Mouse (Mus musculus): Measurements from ENCODE around the gene Eno1. TPM values are rescaled to one million over a fixed set of nuclear protein-coding genes. Genes with fewer than 3 reads are reported as not detected.
"Not testable (repeated sequence)": the region's sequence is repeated elsewhere in the genome, so short reads cannot be mapped to it uniquely, and the experiment has no call there.

Gene Eno1
- polyA plus RNA-seq, 1 experiment from 2014 or later = 1,577 TPM

DNA sequence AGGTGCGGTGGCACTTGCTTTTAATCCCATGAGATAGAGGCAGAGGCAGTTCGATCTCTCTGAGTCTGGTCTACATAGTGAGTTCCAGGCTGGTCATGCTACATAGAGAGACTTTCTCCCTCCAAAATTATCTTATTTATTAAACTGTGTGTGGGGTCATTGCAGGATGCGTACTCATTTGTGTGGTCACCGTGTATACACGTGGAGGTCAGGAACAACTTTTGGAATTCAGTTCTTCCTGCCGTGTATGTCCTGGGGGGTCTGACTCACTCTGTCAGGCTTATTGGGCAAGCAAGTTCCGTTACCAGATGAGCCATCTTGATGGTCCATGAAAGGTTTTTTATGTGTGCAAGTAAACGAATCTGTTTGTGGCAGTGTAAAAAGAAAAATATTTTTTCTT is 50.5 kb downstream of the Eno1 start:
- no peak for ATAC-seq (ENCODE audit: insufficient number of reproducible peaks, insufficient read depth, low FRiP score, low TSS enrichment)
- Histone ChIP-seq H3K27me3 (no peaks in the 10 kb centered on the region), H3K4me2 (replicated peaks) (no peak overlapping the region), H3K27ac (no peak overlapping the region), H3K9ac (no peak overlapping the region), H3K36me3 (peaks cover 7% of the 10 kb centered on the region; the same call in 1 of the 2 replicates), H3K4me3 (no peak overlapping the region), H3K9me3 (no peaks in the 10 kb centered on the region), H3K4me1 (peaks cover 28% of the 10 kb centered on the region)
- WGBS = 89% methylated on average over 8 of the region's 8 CpGs

GRCm38 (mm10) chr4:150287463-150287862 is 50.9 kb downstream of the Eno1 start:
- 72% methylated on average over 1 of the region's 1 CpGs for WGBS
- not testable (repeated sequence) for H3K4me3 ChIP-seq; H3K36me3 ChIP-seq; H3K27me3 ChIP-seq; ATAC-seq (ENCODE audit: insufficient number of reproducible peaks, insufficient read depth, low FRiP score, low TSS enrichment); H3K4me2 ChIP-seq (replicated peaks); H3K9ac ChIP-seq; H3K27ac ChIP-seq; H3K9me3 ChIP-seq
- H3K4me1 ChIP-seq = peaks cover 28% of the 10 kb centered on the region

DNA sequence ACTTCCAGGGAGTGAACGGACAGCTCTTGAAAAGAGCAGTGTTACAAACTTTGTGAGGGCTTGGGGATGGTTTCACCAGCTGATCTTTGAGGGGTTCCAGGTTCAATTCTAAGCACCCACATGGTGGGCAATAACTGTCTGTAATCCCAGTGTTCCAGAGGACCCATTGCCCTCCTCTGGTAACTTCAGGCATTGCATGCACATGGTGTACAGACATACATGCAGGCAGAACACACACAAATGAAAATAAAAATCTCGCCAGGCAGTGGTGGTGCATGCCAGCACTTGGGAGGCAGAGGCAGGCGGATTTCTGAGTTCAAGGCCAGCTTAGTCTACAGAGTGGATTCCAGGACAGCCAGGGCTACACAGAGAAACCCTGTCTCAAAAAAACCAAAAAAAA is 55.4 kb downstream of the Eno1 start:
- no peak for ATAC-seq (ENCODE audit: insufficient number of reproducible peaks, insufficient read depth, low FRiP score, low TSS enrichment)
- peaks cover 13% of the 10 kb centered on the region; the same call in 1 of the 2 replicates for H3K36me3 ChIP-seq
- peaks cover 11% of the 10 kb centered on the region; the same call in 1 of the 2 replicates for H3K4me1 ChIP-seq
- H3K27ac ChIP-seq = no peak overlapping the region
- H3K4me2 ChIP-seq (replicated peaks) = no peak overlapping the region
- no peak overlapping the region for H3K4me3 ChIP-seq
- no peaks in the 10 kb centered on the region for H3K9me3 ChIP-seq
- no peak overlapping the region for H3K9ac ChIP-seq
- no peaks in the 10 kb centered on the region for H3K27me3 ChIP-seq
- WGBS = 92% methylated on average over 3 of the region's 3 CpGs

- Histone ChIP-seq H3K4me1 (no peaks in the 10 kb centered on the region), H3K36me3 (peaks cover 13% of the 10 kb centered on the region; the same call in 1 of the 2 replicates), H3K9ac (no peak overlapping the region), H3K9me3 (no peaks in the 10 kb centered on the region), H3K4me2 (replicated peaks) (no peak overlapping the region), H3K27ac (no peak overlapping the region), H3K4me3 (no peak overlapping the region), H3K27me3 (no peaks in the 10 kb centered on the region)
- WGBS = 96% methylated on average over 7 of the region's 7 CpGs
- no peak for ATAC-seq (ENCODE audit: insufficient number of reproducible peaks, insufficient read depth, low FRiP score, low TSS enrichment)
Observed at GRCm38 (mm10) chr4:150294870-150295269, 58.3 kb downstream of the Eno1 start.

DNA sequence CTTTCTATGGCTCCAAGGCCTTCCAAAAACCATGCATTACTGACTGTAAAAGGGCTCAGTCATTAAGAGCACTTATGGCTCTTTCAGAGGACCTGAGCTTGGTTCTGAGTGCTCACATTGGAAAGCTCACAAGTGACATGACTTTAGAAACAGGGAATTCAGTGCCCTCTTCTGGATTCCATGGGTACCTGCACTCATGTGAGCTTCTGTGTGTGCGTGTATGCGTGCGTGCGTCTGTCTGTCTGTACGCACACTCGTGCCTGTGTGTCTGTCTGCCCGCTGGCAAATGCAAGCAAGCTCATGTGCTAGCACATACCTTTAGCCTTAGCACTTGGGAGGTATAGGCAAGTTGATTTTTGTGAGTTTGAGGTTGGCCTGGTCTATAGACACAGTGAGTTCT is 59.4 kb downstream of the Eno1 start:
- no peak overlapping the region for H3K4me2 ChIP-seq (replicated peaks)
- ATAC-seq (ENCODE audit: insufficient number of reproducible peaks, insufficient read depth, low FRiP score, low TSS enrichment) = no peak
- H3K4me3 ChIP-seq = no peak overlapping the region
- H3K4me1 ChIP-seq = no peaks in the 10 kb centered on the region
- H3K27ac ChIP-seq = no peak overlapping the region
- H3K9ac ChIP-seq = no peak overlapping the region
- no peaks in the 10 kb centered on the region for H3K27me3 ChIP-seq
- H3K36me3 ChIP-seq = peaks cover 8% of the 10 kb centered on the region; the same call in 1 of the 2 replicates
- no peaks in the 10 kb centered on the region for H3K9me3 ChIP-seq
- WGBS = 97% methylated on average over 7 of the region's 7 CpGs

Other genes starting within 250 kb of the Eno1 start
- 7.4 and 8.4 TPM in 2 replicates for gene H6pd, start 227.7 kb upstream of the Eno1 start, polyA plus RNA-seq (2016; fragmentation: Nextera tagmentation; extraction: Ambion mirVana)
- gene Gpr157, start 149.4 kb upstream of the Eno1 start, polyA plus RNA-seq (2016; fragmentation: Nextera tagmentation; extraction: Ambion mirVana) = 0.75 and 1.1 TPM in 2 replicates
- gene Slc2a5, start 117.4 kb upstream of the Eno1 start, polyA plus RNA-seq (2016; fragmentation: Nextera tagmentation; extraction: Ambion mirVana) = 1.0 and 1.3 TPM in 2 replicates
- gene Slc2a7, start 87.7 kb upstream of the Eno1 start, polyA plus RNA-seq (2016; fragmentation: Nextera tagmentation; extraction: Ambion mirVana) = not detected in 2 replicates
- 0.23 and 0.29 TPM in 2 replicates for gene Car6, start 35.4 kb upstream of the Eno1 start, polyA plus RNA-seq (2016; fragmentation: Nextera tagmentation; extraction: Ambion mirVana)
- gene Rere, start 44.9 kb downstream of the Eno1 start, polyA plus RNA-seq (2016; fragmentation: Nextera tagmentation; extraction: Ambion mirVana) = 37.7 and 40.7 TPM in 2 replicates

All from embryonic facial prominence, embryonic 12.5 days (tissue).